Mouse (Mus musculus): ENCODE data around the gene Xpc. TPM values are rescaled to one million over a fixed set of nuclear protein-coding genes. Genes with fewer than 3 reads are reported as not detected.

Gene Xpc
- polyA plus RNA-seq, 1 experiment from 2014 or later: 20.8 TPM

GRCm38 (mm10) chr6:91518454-91519020 is 2.8 kb upstream of the Xpc start:
- no peak overlapping the region for H3K4me2 ChIP-seq (replicated peaks)
- H3K27me3 ChIP-seq: no peaks in the 10 kb centered on the region
- peaks cover 25% of the 10 kb centered on the region for H3K4me1 ChIP-seq
- no peaks in the 10 kb centered on the region for H3K9me3 ChIP-seq
- no peak overlapping the region for H3K9ac ChIP-seq (replicated peaks)
- ATAC-seq (replicated peaks): no peak
- peaks cover 55% of the 10 kb centered on the region for H3K36me3 ChIP-seq
- WGBS: 95% methylated on average over 7 of the region's 7 CpGs
- H3K27ac ChIP-seq (replicated peaks): no peak overlapping the region
- no peak overlapping the region for H3K4me3 ChIP-seq

DNA sequence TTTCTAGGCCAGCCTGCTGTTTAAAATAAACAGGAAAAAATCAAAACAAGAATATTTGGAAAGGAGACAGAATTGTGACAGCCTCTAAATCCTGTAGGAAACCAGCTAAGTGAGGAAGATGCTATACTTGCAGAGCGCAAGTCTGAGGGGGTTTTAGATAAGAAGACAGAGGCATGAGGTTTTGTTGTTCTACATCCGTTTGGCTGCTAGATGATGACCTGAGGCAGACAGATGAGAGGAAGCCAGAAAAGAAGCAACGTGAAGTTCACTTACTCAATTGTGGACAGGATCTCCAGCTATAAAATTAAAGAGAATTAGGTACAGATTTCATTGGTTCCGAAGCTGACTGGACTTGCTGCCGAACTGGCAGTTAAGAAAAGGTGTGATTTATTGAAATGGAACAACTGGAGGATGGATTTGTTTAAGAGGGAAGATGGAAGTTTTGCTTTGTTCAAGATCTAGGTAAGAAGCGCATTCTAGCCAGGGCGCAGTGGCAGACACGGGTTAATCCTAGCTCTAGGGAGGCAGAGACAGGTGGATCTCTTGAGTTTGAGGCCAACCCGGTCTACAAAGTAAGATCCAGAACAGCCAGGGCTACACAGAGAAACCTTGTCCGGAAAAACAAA is 838 bp downstream of the Xpc start:
- H3K27me3 ChIP-seq: no peaks in the 10 kb centered on the region
- H3K9me3 ChIP-seq: no peaks in the 10 kb centered on the region
- peaks cover 25% of the 10 kb centered on the region for H3K4me1 ChIP-seq
- peak overlapping the region; percentile 70 for H3K27ac ChIP-seq (replicated peaks)
- peak overlapping the region; percentile 88 for H3K4me3 ChIP-seq
- no peak for ATAC-seq (replicated peaks)
- peak overlapping the region; percentile 86 for H3K9ac ChIP-seq (replicated peaks)
- peaks cover 22% of the 10 kb centered on the region for H3K36me3 ChIP-seq
- H3K4me2 ChIP-seq (replicated peaks): peak overlapping the region; percentile 71
- WGBS: 32% methylated on average over 10 of the region's 10 CpGs

GRCm38 (mm10) chr6:91514135-91514534 is 1.6 kb downstream of the Xpc start:
- H3K9me3 ChIP-seq: no peaks in the 10 kb centered on the region
- ATAC-seq (replicated peaks): no peak
- H3K27ac ChIP-seq (replicated peaks): no peak overlapping the region
- peaks cover 25% of the 10 kb centered on the region for H3K4me1 ChIP-seq
- no peaks in the 10 kb centered on the region for H3K27me3 ChIP-seq
- H3K4me2 ChIP-seq (replicated peaks): no peak overlapping the region
- no peak overlapping the region for H3K4me3 ChIP-seq
- peaks cover 15% of the 10 kb centered on the region for H3K36me3 ChIP-seq
- H3K9ac ChIP-seq (replicated peaks): peak overlapping the region; percentile 86; the same call in 1 of the 2 replicates

DNA sequence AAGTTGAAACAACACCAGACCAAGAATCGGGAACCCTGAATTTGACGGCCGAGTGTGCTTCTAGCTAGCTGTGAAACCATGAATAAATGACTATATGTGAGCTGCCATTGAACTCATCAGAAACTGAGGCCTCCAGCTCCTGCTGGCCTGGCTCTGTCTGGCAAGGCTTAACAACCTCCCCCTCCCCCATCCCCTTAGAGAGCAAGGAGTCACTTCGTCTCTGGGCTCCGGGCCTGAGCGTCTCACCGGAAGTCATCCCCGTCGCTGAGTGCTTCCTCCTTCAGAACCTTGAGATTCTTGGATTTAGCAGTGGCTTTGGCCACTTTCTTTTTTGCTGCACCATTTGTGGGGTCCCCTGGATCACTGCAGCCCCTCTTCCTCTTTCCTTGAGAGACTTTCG is 5.5 kb downstream of the Xpc start:
- 87% methylated on average over 10 of the region's 10 CpGs for WGBS
- no peak for ATAC-seq (replicated peaks)
- no peak overlapping the region for H3K4me2 ChIP-seq (replicated peaks)
- no peak overlapping the region for H3K9ac ChIP-seq (replicated peaks)
- no peaks in the 10 kb centered on the region for H3K27me3 ChIP-seq
- H3K36me3 ChIP-seq: peaks cover 29% of the 10 kb centered on the region
- H3K27ac ChIP-seq (replicated peaks): no peak overlapping the region
- H3K4me1 ChIP-seq: peaks cover 10% of the 10 kb centered on the region
- no peak overlapping the region for H3K4me3 ChIP-seq
- H3K9me3 ChIP-seq: no peaks in the 10 kb centered on the region

DNA sequence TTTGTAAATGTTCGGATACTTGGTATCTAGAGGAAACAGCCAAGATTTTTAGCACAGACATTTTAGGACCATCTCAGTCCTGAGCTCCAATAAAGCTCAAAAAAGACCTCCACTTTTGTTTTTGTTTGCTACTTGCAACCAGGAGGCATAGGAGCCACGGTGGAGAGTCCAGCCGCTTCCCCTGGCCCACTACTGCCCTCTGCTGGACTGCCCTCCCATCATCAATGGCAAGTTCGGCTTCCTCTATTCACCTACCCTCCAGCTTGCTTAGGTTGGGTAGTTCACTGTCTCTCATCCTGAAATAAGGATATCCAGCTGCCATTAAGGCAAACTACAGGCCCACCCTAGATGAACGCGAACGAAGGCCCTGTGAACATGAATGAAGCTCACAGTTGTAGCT is 6.4 kb downstream of the Xpc start:
- peaks cover 1% of the 10 kb centered on the region for H3K4me1 ChIP-seq
- H3K27me3 ChIP-seq: no peaks in the 10 kb centered on the region
- H3K4me3 ChIP-seq: no peak overlapping the region
- WGBS: 39% methylated on average over 7 of the region's 7 CpGs
- no peak overlapping the region for H3K27ac ChIP-seq (replicated peaks)
- peaks cover 38% of the 10 kb centered on the region for H3K36me3 ChIP-seq
- no peak overlapping the region for H3K9ac ChIP-seq (replicated peaks)
- ATAC-seq (replicated peaks): no peak
- H3K9me3 ChIP-seq: no peaks in the 10 kb centered on the region
- H3K4me2 ChIP-seq (replicated peaks): no peak overlapping the region

GRCm38 (mm10) chr6:91508041-91508440 is 7.6 kb downstream of the Xpc start:
- Histone ChIP-seq H3K4me3 (no peak overlapping the region), H3K9me3 (no peaks in the 10 kb centered on the region), H3K4me2 (replicated peaks) (no peak overlapping the region), H3K9ac (replicated peaks) (no peak overlapping the region), H3K36me3 (peaks cover 50% of the 10 kb centered on the region), H3K4me1 (no peaks in the 10 kb centered on the region), H3K27me3 (no peaks in the 10 kb centered on the region), H3K27ac (replicated peaks) (no peak overlapping the region)
- 92% methylated on average over 3 of the region's 3 CpGs for WGBS
- ATAC-seq (replicated peaks): no peak

- no peaks in the 10 kb centered on the region for H3K27me3 ChIP-seq
- ATAC-seq (replicated peaks): no peak
- 98% methylated on average over 5 of the region's 5 CpGs for WGBS
- H3K9ac ChIP-seq (replicated peaks): no peak overlapping the region
- no peak overlapping the region for H3K4me2 ChIP-seq (replicated peaks)
- peaks cover 68% of the 10 kb centered on the region for H3K36me3 ChIP-seq
- H3K4me3 ChIP-seq: no peak overlapping the region
- no peaks in the 10 kb centered on the region for H3K4me1 ChIP-seq
- no peak overlapping the region for H3K27ac ChIP-seq (replicated peaks)
- no peaks in the 10 kb centered on the region for H3K9me3 ChIP-seq
Observed at GRCm38 (mm10) chr6:91506036-91506435, 9.7 kb downstream of the Xpc start.

- Histone ChIP-seq H3K4me1 (no peaks in the 10 kb centered on the region), H3K4me3 (no peak overlapping the region), H3K36me3 (peaks cover 93% of the 10 kb centered on the region), H3K27me3 (no peaks in the 10 kb centered on the region), H3K4me2 (replicated peaks) (no peak overlapping the region), H3K27ac (replicated peaks) (no peak overlapping the region), H3K9ac (replicated peaks) (no peak overlapping the region), H3K9me3 (no peaks in the 10 kb centered on the region)
- 100% methylated on average over 1 of the region's 1 CpGs for whole genome bisulfite sequencing
- no peak for ATAC-seq (replicated peaks)
Observed at GRCm38 (mm10) chr6:91503302-91503701, 12.4 kb downstream of the Xpc start.

DNA sequence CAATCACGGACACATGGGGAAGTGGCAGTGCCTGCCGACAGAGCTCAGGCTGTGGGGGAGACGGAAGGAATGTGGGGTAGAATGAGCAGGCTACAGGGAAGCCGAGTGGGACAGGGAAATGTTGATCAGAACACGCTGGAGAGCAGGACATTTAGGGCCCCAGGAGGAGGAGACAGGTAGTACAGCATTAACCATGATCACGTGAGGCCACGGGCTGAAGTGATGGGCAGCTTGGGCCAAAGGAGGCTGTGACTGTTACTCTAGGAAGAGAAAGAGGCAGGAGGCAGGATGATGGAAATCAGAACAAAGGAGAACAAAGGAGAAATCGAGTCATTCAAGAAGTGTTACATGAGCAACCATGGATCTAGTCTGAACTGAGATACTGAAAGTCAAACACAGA is 21.2 kb downstream of the Xpc start:
- H3K27me3 ChIP-seq: no peaks in the 10 kb centered on the region
- H3K4me1 ChIP-seq: no peaks in the 10 kb centered on the region
- no peak overlapping the region for H3K9ac ChIP-seq (replicated peaks)
- 87% methylated on average over 8 of the region's 8 CpGs for WGBS
- H3K36me3 ChIP-seq: peaks cover 59% of the 10 kb centered on the region
- H3K9me3 ChIP-seq: no peaks in the 10 kb centered on the region
- H3K4me3 ChIP-seq: no peak overlapping the region
- no peak overlapping the region for H3K4me2 ChIP-seq (replicated peaks)
- no peak overlapping the region for H3K27ac ChIP-seq (replicated peaks)
- ATAC-seq (replicated peaks): no peak

DNA sequence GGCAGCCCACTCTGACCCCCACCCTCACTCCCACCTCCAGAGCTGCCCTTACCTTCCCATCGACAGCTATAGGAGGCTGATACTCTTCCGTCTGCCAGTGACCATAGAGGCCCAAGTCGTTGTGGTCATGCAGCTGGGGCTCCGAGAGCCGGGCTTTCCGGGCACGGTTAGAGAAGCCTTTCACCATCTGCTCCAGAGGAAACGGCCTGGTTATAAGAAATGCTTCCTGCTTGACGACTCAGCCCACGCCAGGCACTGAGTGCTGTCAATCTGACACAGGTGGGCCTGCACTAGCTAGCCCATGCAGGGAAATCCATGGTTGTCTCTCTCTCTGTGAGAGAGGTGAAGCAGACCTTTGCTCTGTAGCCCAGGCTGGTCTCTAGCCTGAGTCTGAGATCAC is 22.6 kb downstream of the Xpc start:
- WGBS: 90% methylated on average over 10 of the region's 10 CpGs
- no peak overlapping the region for H3K27ac ChIP-seq (replicated peaks)
- H3K9ac ChIP-seq (replicated peaks): no peak overlapping the region
- H3K4me3 ChIP-seq: no peak overlapping the region
- H3K4me1 ChIP-seq: no peaks in the 10 kb centered on the region
- no peak for ATAC-seq (replicated peaks)
- peaks cover 54% of the 10 kb centered on the region for H3K36me3 ChIP-seq
- no peaks in the 10 kb centered on the region for H3K9me3 ChIP-seq
- no peaks in the 10 kb centered on the region for H3K27me3 ChIP-seq
- H3K4me2 ChIP-seq (replicated peaks): no peak overlapping the region

GRCm38 (mm10) chr6:91491004-91491403 is 24.7 kb downstream of the Xpc start:
- H3K27me3 ChIP-seq: no peaks in the 10 kb centered on the region
- peaks cover 55% of the 10 kb centered on the region for H3K36me3 ChIP-seq
- H3K4me1 ChIP-seq: no peaks in the 10 kb centered on the region
- ATAC-seq (replicated peaks): no peak
- no peak overlapping the region for H3K4me3 ChIP-seq
- no peak overlapping the region for H3K4me2 ChIP-seq (replicated peaks)
- WGBS: 77% methylated on average over 6 of the region's 6 CpGs
- H3K9me3 ChIP-seq: no peaks in the 10 kb centered on the region
- H3K27ac ChIP-seq (replicated peaks): no peak overlapping the region
- H3K9ac ChIP-seq (replicated peaks): no peak overlapping the region

DNA sequence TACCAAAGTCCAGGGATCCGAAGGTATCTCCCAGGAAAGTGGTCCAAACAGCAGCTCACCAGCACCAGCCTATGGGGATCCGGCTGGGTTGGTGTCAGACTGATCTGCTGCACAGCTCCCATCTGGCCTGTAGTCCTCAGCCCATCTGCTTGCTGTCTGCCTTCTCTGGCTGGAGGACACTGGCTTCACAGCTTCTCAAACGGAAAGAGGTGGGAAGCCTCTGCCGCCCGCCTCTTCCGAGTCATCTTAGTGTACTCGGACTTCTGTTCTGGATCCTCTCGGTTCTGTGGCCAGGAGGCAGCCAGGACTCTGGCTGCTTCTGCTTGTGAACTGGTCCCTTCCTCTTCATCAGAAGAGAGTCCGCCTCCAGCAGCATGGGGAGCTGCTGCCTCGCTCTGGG is 25.8 kb downstream of the Xpc start:
- no peak overlapping the region for H3K27ac ChIP-seq (replicated peaks)
- no peak overlapping the region for H3K4me2 ChIP-seq (replicated peaks)
- H3K9ac ChIP-seq (replicated peaks): no peak overlapping the region
- H3K27me3 ChIP-seq: no peaks in the 10 kb centered on the region
- no peak overlapping the region for H3K4me3 ChIP-seq
- WGBS: 79% methylated on average over 10 of the region's 10 CpGs
- no peak for ATAC-seq (replicated peaks)
- peaks cover 58% of the 10 kb centered on the region for H3K36me3 ChIP-seq
- H3K9me3 ChIP-seq: no peaks in the 10 kb centered on the region
- no peaks in the 10 kb centered on the region for H3K4me1 ChIP-seq

All from forebrain, embryonic 15.5 days (tissue).